Mouse (Mus musculus): ENCODE measurements around the gene Greb1. TPM values are rescaled to one million over a fixed set of nuclear protein-coding genes. Genes with fewer than 3 reads are reported as not detected.
A peak's percentile ranks its signal among the peaks of the same experiment; 100 is the strongest.

Gene Greb1
- total RNA-seq, 2 experiments from 2014 or later: 0.41 to 1.2 TPM

GRCm38 (mm10) chr12:16655604-16656003 is 145.1 kb downstream of the Greb1 start:
- DNase-seq (ENCODE audit: extremely low spot score in 1 of 2, low spot score in 2 of 2): no peak
- intact Hi-C loops (cut with DNase I): no loop called here

GRCm38 (mm10) chr12:16653332-16654093 is 147.2 kb downstream of the Greb1 start, which contains the start of gene Ntsr2:
Gene Ntsr2, plus strand, starts transcription at chr12:16653382.
- intact Hi-C loops (cut with DNase I): no loop called here
- DNase-seq (ENCODE audit: extremely low spot score in 1 of 2, low spot score in 2 of 2): peak; percentile 45 to 80

GRCm38 (mm10) chr12:16649819-16650218 is 150.9 kb downstream of the Greb1 start:
- no peak for DNase-seq (ENCODE audit: extremely low spot score in 1 of 2, low spot score in 2 of 2)
- intact Hi-C loops (cut with DNase I): no loop called here

- no peak for DNase-seq (ENCODE audit: extremely low spot score in 1 of 2, low spot score in 2 of 2)
- intact Hi-C loops (cut with DNase I): no loop called here
These were observed 152.4 kb downstream of the Greb1 start for GRCm38 (mm10) chr12:16648273-16648672.

- DNase-seq (ENCODE audit: extremely low spot score in 1 of 2, low spot score in 2 of 2): no peak
- intact Hi-C loops (cut with DNase I): no loop called here
These were observed 153.8 kb downstream of the Greb1 start for GRCm38 (mm10) chr12:16646780-16647409.

- intact Hi-C loops (cut with DNase I): no loop called here
- no peak for DNase-seq (ENCODE audit: extremely low spot score in 1 of 2, low spot score in 2 of 2)
These were observed 156.0 kb downstream of the Greb1 start for GRCm38 (mm10) chr12:16644698-16645097.

GRCm38 (mm10) chr12:16643508-16644345 is 157.0 kb downstream of the Greb1 start:
- intact Hi-C loops (cut with DNase I): no loop called here
- peak; percentile 56 to 68 for DNase-seq (ENCODE audit: extremely low spot score in 1 of 2, low spot score in 2 of 2)

- DNase-seq (ENCODE audit: extremely low spot score in 1 of 2, low spot score in 2 of 2): no peak
- intact Hi-C loops (cut with DNase I): no loop called here
These were observed 158.7 kb downstream of the Greb1 start for GRCm38 (mm10) chr12:16642000-16642399.

GRCm38 (mm10) chr12:16640075-16640474 is 160.6 kb downstream of the Greb1 start:
- intact Hi-C loops (cut with DNase I): no loop called here
- DNase-seq (ENCODE audit: extremely low spot score in 1 of 2, low spot score in 2 of 2): no peak

- intact Hi-C loops (cut with DNase I): no loop called here
- DNase-seq (ENCODE audit: extremely low spot score in 1 of 2, low spot score in 2 of 2): no peak
These were observed 161.5 kb downstream of the Greb1 start for GRCm38 (mm10) chr12:16639078-16639771.

GRCm38 (mm10) chr12:16635816-16636215 is 164.9 kb downstream of the Greb1 start:
- intact Hi-C loops (cut with DNase I): no loop called here
- DNase-seq (ENCODE audit: extremely low spot score in 1 of 2, low spot score in 2 of 2): no peak

GRCm38 (mm10) chr12:16634075-16634813 is 166.4 kb downstream of the Greb1 start:
- intact Hi-C loops (cut with DNase I): loop anchor here (5.0 kb wide), 1 partner anchor 67 kb away; no protein-coding TSS in a partner anchor

GRCm38 (mm10) chr12:16633235-16633634 is 167.5 kb downstream of the Greb1 start:
- intact Hi-C loops (cut with DNase I): loop anchor here (5.0 kb wide), 1 partner anchor 66 kb away; no protein-coding TSS in a partner anchor
- DNase-seq (ENCODE audit: extremely low spot score in 1 of 2, low spot score in 2 of 2): no peak

More at GRCm38 (mm10) chr12:16634075-16634813, 166.4 kb downstream of the Greb1 start:
- DNase-seq (ENCODE audit: extremely low spot score in 1 of 2, low spot score in 2 of 2): peak in 1 of 2 experiments; percentile 67

GRCm38 (mm10) chr12:16631423-16631822 is 169.3 kb downstream of the Greb1 start:
- intact Hi-C loops (cut with DNase I): loop anchor here (5.0 kb wide), 1 partner anchor 64 kb away; no protein-coding TSS in a partner anchor
- no peak for DNase-seq (ENCODE audit: extremely low spot score in 1 of 2, low spot score in 2 of 2)

GRCm38 (mm10) chr12:16630866-16631185 is 169.9 kb downstream of the Greb1 start:
- no peak for DNase-seq (ENCODE audit: extremely low spot score in 1 of 2, low spot score in 2 of 2)
- intact Hi-C loops (cut with DNase I): loop anchor here (5.0 kb wide), 1 partner anchor 64 kb away; no protein-coding TSS in a partner anchor

- intact Hi-C loops (cut with DNase I): loop anchor here (5.0 kb wide), 1 partner anchor 63 kb away; no protein-coding TSS in a partner anchor
These were observed 170.4 kb downstream of the Greb1 start for GRCm38 (mm10) chr12:16630152-16630865.

More at GRCm38 (mm10) chr12:16630152-16630865, 170.4 kb downstream of the Greb1 start:
- DNase-seq (ENCODE audit: extremely low spot score in 1 of 2, low spot score in 2 of 2): no peak

Data from left cerebral cortex, postnatal 10 days (tissue).